30 mouse cellular contexts compared by ENCODE assay signal in genomic region chr13:41820947-41821346, GRCm38 (mm10). TPM values are rescaled to one million over a fixed set of nuclear protein-coding genes. Genes with fewer than 3 reads are reported as not detected.
"Had no signal": no experiment of that assay in that cellular context is flagged by ENCODE, and none has a peak within 500 bp of the region (broad histone marks: within the 10 kb centered on the region; RNA-seq: fewer than 3 reads in every experiment).

No protein-coding gene starts in this region.

- H3K27ac ChIP-seq: heart, embryonic 10.5 days; hindbrain, embryonic 14.5 days; intestine, embryonic 15.5 days; layer of hippocampus, adult 2 months; limb, embryonic 10.5 days; limb, embryonic 12.5 days; liver, embryonic 13.5 days; liver, embryonic 15.5 days had no signal

- H3K9me3 ChIP-seq: heart, embryonic 10.5 days; heart, embryonic 12.5 days; intestine, embryonic 15.5 days; limb, embryonic 10.5 days; limb, embryonic 12.5 days; liver, embryonic 13.5 days; liver, embryonic 15.5 days had no signal

- DNase-seq: gastrocnemius, postnatal 14 days; gastrocnemius, postnatal 36 days; heart, adult 18-20 months; heart, postnatal 10 days; kidney, adult 18-20 months; kidney, adult 8-10 months; kidney, postnatal 10 days; kidney, postnatal 25 days; kidney, postnatal 4 days; layer of hippocampus, adult 9-11 months; layer of hippocampus, postnatal 36 days; liver; liver, embryonic 13.5 days had no signal

- H3K4me1 ChIP-seq: intestine, embryonic 15.5 days; limb, embryonic 12.5 days; liver, embryonic 13.5 days; liver, embryonic 15.5 days had no signal

- H3K27me3 ChIP-seq: heart, embryonic 12.5 days; intestine, embryonic 15.5 days; limb, embryonic 12.5 days; liver, embryonic 13.5 days; liver, embryonic 15.5 days had no signal

- H3K4me2 ChIP-seq: heart, embryonic 12.5 days; hindbrain, embryonic 14.5 days; intestine, embryonic 15.5 days; limb, embryonic 12.5 days; liver, embryonic 11.5 days; liver, embryonic 13.5 days; liver, embryonic 15.5 days had no signal

- H3K9ac ChIP-seq: heart, embryonic 12.5 days; hindbrain, embryonic 14.5 days; intestine, embryonic 15.5 days; limb, embryonic 12.5 days; liver, embryonic 13.5 days; liver, embryonic 15.5 days had no signal

- ATAC-seq: hindbrain, embryonic 16.5 days; inflammation-experienced regulatory T-cells, adult 6 months; intestine, embryonic 15.5 days; intestine, postnatal 0 days had no signal

- H3K4me3 ChIP-seq: heart, embryonic 10.5 days; heart, embryonic 12.5 days; intestine, embryonic 15.5 days; layer of hippocampus, adult 2 months; limb, embryonic 10.5 days; limb, embryonic 12.5 days; liver, embryonic 13.5 days; liver, embryonic 15.5 days had no signal

- H3K36me3 ChIP-seq: heart, embryonic 10.5 days; heart, embryonic 12.5 days; intestine, embryonic 15.5 days; limb, embryonic 10.5 days; limb, embryonic 12.5 days; liver, embryonic 13.5 days; liver, embryonic 15.5 days had no signal

RNA-seq across cellular contexts. Expression of gene Adtrp, which starts 26.5 kb away (rescaled TPM):
- total RNA-seq: hematopoietic stem cell, adult 5-6 weeks; layer of hippocampus, adult 2 months; left cerebral cortex, adult 18-20 months had no signal
- polyA plus RNA-seq: heart, embryonic 12.5 days; heart, embryonic 14.5 days; heart, embryonic 16.5 days; hindbrain, embryonic 11.5 days; inflammation-experienced regulatory T-cells, adult 6 months; limb, embryonic 10.5 days; liver, embryonic 13.5 days had no signal
